ENCODE assay signal across 8 mouse cellular contexts in genomic region chr6:48444310-48445180, GRCm38 (mm10). TPM values are rescaled to one million over a fixed set of nuclear protein-coding genes. Genes with fewer than 3 reads are reported as not detected.
A peak's percentile ranks its signal among the peaks of the same experiment; 100 is the strongest.
DNase-seq lines count a peak whose midpoint lies in the region; ATAC-seq and TF ChIP-seq lines count a peak whose summit lies in the region.

No protein-coding gene starts in this region.

- H3K9me3 ChIP-seq in hindbrain, embryonic 14.5 days (ENCODE audit: control insufficient read depth, low read length), result no peaks in the 10 kb centered on the region
- no peaks in the 10 kb centered on the region for H3K9me3 ChIP-seq in limb, embryonic 12.5 days
- no peaks in the 10 kb centered on the region for H3K9me3 ChIP-seq in midbrain, embryonic 14.5 days (ENCODE audit: control insufficient read depth, low read length)

- ATAC-seq in hindbrain, embryonic 14.5 days (ENCODE audit: low FRiP score), result peak; percentile 76
- ATAC-seq in limb, embryonic 12.5 days (ENCODE audit: insufficient number of reproducible peaks, insufficient read depth, low FRiP score, low TSS enrichment, low read depth), result peak; percentile 35
- peak; percentile 72 for ATAC-seq in midbrain, embryonic 14.5 days (ENCODE audit: low FRiP score, low TSS enrichment)

- TF ChIP-seq POLR2A in testis, adult 2 months (IDR thresholded peaks at IDR 0.05; ENCODE audit: control insufficient read depth, low read depth, low read length), result no peak

- peak overlapping the region; percentile 73 for H3K9ac ChIP-seq in hindbrain, embryonic 14.5 days
- peak overlapping the region; percentile 83 for H3K9ac ChIP-seq in limb, embryonic 12.5 days (replicated peaks)
- peak overlapping the region; percentile 79 for H3K9ac ChIP-seq in midbrain, embryonic 14.5 days (replicated peaks; ENCODE audit: low read length)

- WGBS in hindbrain, embryonic 14.5 days, result under 1% methylated on average over 27 of the region's 34 CpGs
- WGBS in limb, embryonic 12.5 days, result 2% methylated on average over 32 of the region's 34 CpGs
- WGBS in midbrain, embryonic 14.5 days, result under 1% methylated on average over 33 of the region's 34 CpGs

- H3K36me3 ChIP-seq in hindbrain, embryonic 14.5 days (replicated peaks; ENCODE audit: control insufficient read depth, insufficient read depth), result peaks cover 21% of the 10 kb centered on the region
- peaks cover 27% of the 10 kb centered on the region for H3K36me3 ChIP-seq in limb, embryonic 12.5 days
- peaks cover 8% of the 10 kb centered on the region for H3K36me3 ChIP-seq in midbrain, embryonic 14.5 days (ENCODE audit: control insufficient read depth, insufficient read depth, low read length)
- no peaks in the 10 kb centered on the region for H3K36me3 ChIP-seq in testis, adult 2 months (ENCODE audit: control insufficient read depth, insufficient read depth, low read length)

- peak overlapping the region; percentile 85 for H3K4me2 ChIP-seq in hindbrain, embryonic 14.5 days (replicated peaks)
- H3K4me2 ChIP-seq in limb, embryonic 12.5 days, result peak overlapping the region; percentile 81
- H3K4me2 ChIP-seq in midbrain, embryonic 14.5 days (ENCODE audit: low read length), result peak overlapping the region; percentile 92

- TF ChIP-seq CTCF in testis, adult 2 months (IDR thresholded peaks at IDR 0.05; ENCODE audit: control insufficient read depth, insufficient read depth, insufficient replicate concordance, low read depth, low read length), result no peak

- DNase-seq in heart, adult 11 months, result peak; percentile 99
- no peak for DNase-seq in heart, postnatal 25 days (ENCODE audit: low spot score)
- DNase-seq in cerebellum, adult 9-10 months, result peak; percentile 80
- DNase-seq in frontal cortex, postnatal 14 days (ENCODE audit: low spot score in 2 of 2), result peak; percentile 45 to 51
- DNase-seq in hindbrain, embryonic 14.5 days (ENCODE audit: low spot score), result peak; percentile 81
- DNase-seq in midbrain, embryonic 14.5 days, result peak; percentile 94

- H3K27ac ChIP-seq in hindbrain, embryonic 14.5 days, result peak overlapping the region; percentile 90
- H3K27ac ChIP-seq in limb, embryonic 12.5 days, result peak overlapping the region; percentile 95
- peak overlapping the region; percentile 90 for H3K27ac ChIP-seq in midbrain, embryonic 14.5 days (replicated peaks; ENCODE audit: low read depth, low read length)
- H3K27ac ChIP-seq in testis, adult 2 months (ENCODE audit: control insufficient read depth, insufficient read depth, low read depth, low read length), result no peak overlapping the region

- peaks cover 12% of the 10 kb centered on the region for H3K4me1 ChIP-seq in hindbrain, embryonic 14.5 days (replicated peaks; ENCODE audit: control insufficient read depth, insufficient read depth, low read length)
- peaks cover 42% of the 10 kb centered on the region for H3K4me1 ChIP-seq in limb, embryonic 12.5 days (replicated peaks)
- peaks cover 5% of the 10 kb centered on the region; the same call in 1 of the 2 replicates for H3K4me1 ChIP-seq in midbrain, embryonic 14.5 days (ENCODE audit: control insufficient read depth, insufficient read depth, low read length)
- peaks cover 12% of the 10 kb centered on the region for H3K4me1 ChIP-seq in testis, adult 2 months (ENCODE audit: control insufficient read depth, insufficient read depth, low read length)

- peak overlapping the region; percentile 63 for H3K4me3 ChIP-seq in hindbrain, embryonic 14.5 days (replicated peaks; ENCODE audit: low read length)
- H3K4me3 ChIP-seq in limb, embryonic 12.5 days (replicated peaks), result peak overlapping the region; percentile 84
- peak overlapping the region; percentile 74 for H3K4me3 ChIP-seq in midbrain, embryonic 14.5 days (replicated peaks; ENCODE audit: low read depth, low read length)
- peak overlapping the region; percentile 57 for H3K4me3 ChIP-seq in testis, adult 2 months (ENCODE audit: control insufficient read depth, low read depth, low read length)

- intact Hi-C loops in heart, postnatal 25 days (cut with DNase I), result loop anchor here (5.0 kb wide), 1 partner anchor 47 kb away; the partner anchor contains the start of gene Krba1

- H3K27me3 ChIP-seq in hindbrain, embryonic 14.5 days (ENCODE audit: control insufficient read depth, insufficient read depth, low read length), result peaks cover 14% of the 10 kb centered on the region
- H3K27me3 ChIP-seq in limb, embryonic 12.5 days, result peaks cover 18% of the 10 kb centered on the region
- peaks cover 6% of the 10 kb centered on the region; the same call in 1 of the 2 replicates for H3K27me3 ChIP-seq in midbrain, embryonic 14.5 days (ENCODE audit: control insufficient read depth, insufficient read depth, low read length)
- H3K27me3 ChIP-seq in testis, adult 2 months (ENCODE audit: control insufficient read depth, insufficient read depth, low read length), result no peaks in the 10 kb centered on the region; the same call in 1 of the 2 replicates

RNA-seq across cellular contexts. Expression of gene Zfp467, which starts 1.1 kb away (rescaled TPM):
- 10 to 100 TPM; 11.7 to 12.4 TPM for total RNA-seq in heart, postnatal 25 days (2021)
- polyA plus RNA-seq in hindbrain, embryonic 14.5 days (2014; fragmentation: Nextera tagmentation; extraction: Ambion mirVana), result 25.8 and 32.4 TPM in 2 replicates
- polyA plus RNA-seq in limb, embryonic 12.5 days (2016; fragmentation: Nextera tagmentation; extraction: Ambion mirVana), result 23.5 and 23.7 TPM in 2 replicates
- polyA plus RNA-seq in midbrain, embryonic 14.5 days (2014; fragmentation: Nextera tagmentation; extraction: Ambion mirVana), result 31.1 and 38.8 TPM in 2 replicates
- 1.4 and 1.8 TPM in 2 replicates for polyA plus RNA-seq in testis, adult 2 months (2012; rRNA removed)

RNA-seq across cellular contexts. Expression of gene Sspo, which starts 3.5 kb away (rescaled TPM):
- total RNA-seq in heart, postnatal 25 days (2021), result under 1 TPM; 0.14 to 0.55 TPM
- 0.20 and 0.35 TPM in 2 replicates for polyA plus RNA-seq in hindbrain, embryonic 14.5 days (2014; fragmentation: Nextera tagmentation; extraction: Ambion mirVana)
- polyA plus RNA-seq in limb, embryonic 12.5 days (2016; fragmentation: Nextera tagmentation; extraction: Ambion mirVana), result 0.33 and 0.38 TPM in 2 replicates
- 0.39 and 0.49 TPM in 2 replicates for polyA plus RNA-seq in midbrain, embryonic 14.5 days (2014; fragmentation: Nextera tagmentation; extraction: Ambion mirVana)
- 1.6 and 2.1 TPM in 2 replicates for polyA plus RNA-seq in testis, adult 2 months (2012; rRNA removed)

RNA-seq across cellular contexts. Expression of gene Krba1, which starts 49.2 kb away (rescaled TPM):
- total RNA-seq in heart, postnatal 25 days (2021), result 10 to 100 TPM; 19.2 to 20.2 TPM
- 24.8 and 24.9 TPM in 2 replicates for polyA plus RNA-seq in hindbrain, embryonic 14.5 days (2014; fragmentation: Nextera tagmentation; extraction: Ambion mirVana)
- polyA plus RNA-seq in limb, embryonic 12.5 days (2016; fragmentation: Nextera tagmentation; extraction: Ambion mirVana), result 29.9 and 32.1 TPM in 2 replicates
- polyA plus RNA-seq in midbrain, embryonic 14.5 days (2014; fragmentation: Nextera tagmentation; extraction: Ambion mirVana), result 28.0 and 30.3 TPM in 2 replicates
- polyA plus RNA-seq in testis, adult 2 months (2012; rRNA removed), result 54.8 and 60.1 TPM in 2 replicates
